In genomic region chr16:32807408-32808185, GRCm38 (mm10) we compare ENCODE assay signal across 17 mouse cellular contexts. TPM values are rescaled to one million over a fixed set of nuclear protein-coding genes. Genes with fewer than 3 reads are reported as not detected.
DNase-seq lines count a peak whose midpoint lies in the region; ATAC-seq lines count a peak whose summit lies in the region.
"Had no signal": no experiment of that assay in that cellular context is flagged by ENCODE, and none has a peak within 500 bp of the region (broad histone marks: within the 10 kb centered on the region; RNA-seq: fewer than 3 reads in every experiment).

No protein-coding gene starts in this region.

- 54% methylated on average over 8 of the region's 8 CpGs for WGBS in intestine, embryonic 15.5 days
- 37% methylated on average over 8 of the region's 8 CpGs for WGBS in liver, embryonic 12.5 days (ENCODE audit: insufficient replicate concordance)
- 62% methylated on average over 8 of the region's 8 CpGs for WGBS in heart, embryonic 11.5 days (ENCODE audit: insufficient replicate concordance)
- WGBS in hindbrain, embryonic 10.5 days: 50% methylated on average over 8 of the region's 8 CpGs

- ATAC-seq in intestine, embryonic 15.5 days: peak; percentile 77
- 0 out of 2 replicates have a peak, but pooled peaks have one; percentile 42 for ATAC-seq in liver, embryonic 12.5 days
- ATAC-seq in heart, embryonic 11.5 days (replicated peaks; ENCODE audit: insufficient number of reproducible peaks, low FRiP score, low TSS enrichment): no peak
- ATAC-seq: forebrain, embryonic 16.5 days; midbrain, embryonic 15.5 days had no signal

- H3K4me3 ChIP-seq in intestine, embryonic 15.5 days (replicated peaks): no peak overlapping the region
- H3K4me3 ChIP-seq in liver, embryonic 12.5 days: no peak overlapping the region
- H3K4me3 ChIP-seq in heart, embryonic 11.5 days (ENCODE audit: low read depth, low read length): no peak overlapping the region
- H3K4me3 ChIP-seq in hindbrain, embryonic 10.5 days: no peak overlapping the region
- H3K4me3 ChIP-seq: hindbrain, embryonic 12.5 days; limb, embryonic 13.5 days; midbrain, embryonic 15.5 days; neural tube, embryonic 13.5 days had no signal

- 0 out of 2 replicates have a peak, but pooled peaks cover 17% of the 10 kb centered on the region for H3K4me1 ChIP-seq in intestine, embryonic 15.5 days (replicated peaks)
- H3K4me1 ChIP-seq in liver, embryonic 12.5 days: peaks cover 28% of the 10 kb centered on the region
- H3K4me1 ChIP-seq in heart, embryonic 11.5 days (ENCODE audit: control insufficient read depth, insufficient read depth, low read length): peaks cover 9% of the 10 kb centered on the region
- H3K4me1 ChIP-seq in hindbrain, embryonic 10.5 days (replicated peaks): peaks cover 23% of the 10 kb centered on the region
- H3K4me1 ChIP-seq: midbrain, embryonic 15.5 days had no signal

- peak; percentile 64 for DNase-seq in 416B (ENCODE audit: low read depth)
- DNase-seq in lung, postnatal 36 days: peak; percentile 89
- no peak for DNase-seq in T-cell, adult 2 months (ENCODE audit: low spot score)
- DNase-seq in hindbrain, embryonic 10.5 days (ENCODE audit: low spot score): no peak
- DNase-seq in heart, postnatal 25 days (ENCODE audit: low spot score): no peak
- DNase-seq: adrenal gland, postnatal 25 days; cerebellum, adult 11 months; layer of hippocampus, adult 9-11 months; right cerebral cortex, adult 18-20 months had no signal

- no peaks in the 10 kb centered on the region for H3K9me3 ChIP-seq in intestine, embryonic 15.5 days
- no peaks in the 10 kb centered on the region for H3K9me3 ChIP-seq in liver, embryonic 12.5 days (replicated peaks)
- H3K9me3 ChIP-seq in heart, embryonic 11.5 days (replicated peaks; ENCODE audit: control insufficient read depth, low read length): no peaks in the 10 kb centered on the region
- H3K9me3 ChIP-seq in hindbrain, embryonic 10.5 days: no peaks in the 10 kb centered on the region
- H3K9me3 ChIP-seq: hindbrain, embryonic 12.5 days; limb, embryonic 13.5 days; midbrain, embryonic 15.5 days; neural tube, embryonic 13.5 days had no signal

- no peaks in the 10 kb centered on the region for H3K27me3 ChIP-seq in intestine, embryonic 15.5 days (replicated peaks)
- H3K27me3 ChIP-seq in liver, embryonic 12.5 days (replicated peaks): no peaks in the 10 kb centered on the region; the same call in none of the 2 replicates
- no peaks in the 10 kb centered on the region for H3K27me3 ChIP-seq in heart, embryonic 11.5 days (ENCODE audit: control insufficient read depth, insufficient read depth, low read length)
- H3K27me3 ChIP-seq in hindbrain, embryonic 10.5 days (ENCODE audit: insufficient read depth, poor library complexity, severe bottlenecking): no peaks in the 10 kb centered on the region
- H3K27me3 ChIP-seq: midbrain, embryonic 15.5 days; neural tube, embryonic 13.5 days had no signal

- no peak overlapping the region for H3K4me2 ChIP-seq in intestine, embryonic 15.5 days (replicated peaks)
- no peak overlapping the region for H3K4me2 ChIP-seq in liver, embryonic 12.5 days
- H3K4me2 ChIP-seq in heart, embryonic 11.5 days: no peak overlapping the region
- H3K4me2 ChIP-seq: hindbrain, embryonic 12.5 days; limb, embryonic 13.5 days; midbrain, embryonic 15.5 days; neural tube, embryonic 13.5 days had no signal

- H3K36me3 ChIP-seq in intestine, embryonic 15.5 days: no peaks in the 10 kb centered on the region
- H3K36me3 ChIP-seq in liver, embryonic 12.5 days: no peaks in the 10 kb centered on the region
- no peaks in the 10 kb centered on the region for H3K36me3 ChIP-seq in heart, embryonic 11.5 days (ENCODE audit: control insufficient read depth, insufficient read depth, low read length)
- no peaks in the 10 kb centered on the region for H3K36me3 ChIP-seq in hindbrain, embryonic 10.5 days
- H3K36me3 ChIP-seq: hindbrain, embryonic 12.5 days; limb, embryonic 13.5 days; midbrain, embryonic 15.5 days; neural tube, embryonic 13.5 days had no signal

- H3K9ac ChIP-seq in intestine, embryonic 15.5 days: no peak overlapping the region
- H3K9ac ChIP-seq in liver, embryonic 12.5 days: no peak overlapping the region
- H3K9ac ChIP-seq in heart, embryonic 11.5 days (ENCODE audit: low read depth, low read length): no peak overlapping the region
- H3K9ac ChIP-seq: hindbrain, embryonic 12.5 days; limb, embryonic 13.5 days; midbrain, embryonic 15.5 days; neural tube, embryonic 13.5 days had no signal

- intact Hi-C loops in heart, postnatal 25 days (cut with DNase I): loop anchor here (5.0 kb wide), 1 partner anchor 100 kb away; no protein-coding TSS in a partner anchor

- H3K27ac ChIP-seq in intestine, embryonic 15.5 days: no peak overlapping the region
- H3K27ac ChIP-seq in liver, embryonic 12.5 days: no peak overlapping the region
- H3K27ac ChIP-seq in heart, embryonic 11.5 days (ENCODE audit: low read depth, low read length): no peak overlapping the region
- H3K27ac ChIP-seq in hindbrain, embryonic 10.5 days: no peak overlapping the region
- H3K27ac ChIP-seq: hindbrain, embryonic 12.5 days; limb, embryonic 13.5 days; midbrain, embryonic 15.5 days; neural tube, embryonic 13.5 days had no signal

RNA-seq across cellular contexts. Expression of gene Smbd1, which starts 2.7 kb away (rescaled TPM):
- polyA plus RNA-seq in intestine, embryonic 15.5 days (2015; fragmentation: Nextera tagmentation; extraction: Ambion mirVana): 0.61 and 1.0 TPM in 2 replicates
- not detected in 2 replicates for polyA plus RNA-seq in liver, embryonic 12.5 days (2016; fragmentation: Nextera tagmentation; extraction: Ambion mirVana)
- polyA plus RNA-seq in heart, embryonic 11.5 days (2014; fragmentation: Nextera tagmentation; extraction: Ambion mirVana): not detected in 2 replicates
- not detected in 2 replicates for polyA plus RNA-seq in hindbrain, embryonic 10.5 days (2016; fragmentation: Nextera tagmentation; extraction: Ambion mirVana)
- total RNA-seq in heart, postnatal 25 days (2021): not detected
- total RNA-seq: adrenal gland, postnatal 25 days had no signal
- polyA plus RNA-seq: forebrain, embryonic 16.5 days; hindbrain, embryonic 12.5 days; limb, embryonic 13.5 days; midbrain, embryonic 15.5 days; neural tube, embryonic 13.5 days had no signal

RNA-seq across cellular contexts. Expression of gene Muc20, which starts 10.4 kb away (rescaled TPM):
- 0.09 TPM in 1 of 2 replicates, not detected in the other for polyA plus RNA-seq in intestine, embryonic 15.5 days (2015; fragmentation: Nextera tagmentation; extraction: Ambion mirVana)
- not detected in 2 replicates for polyA plus RNA-seq in liver, embryonic 12.5 days (2016; fragmentation: Nextera tagmentation; extraction: Ambion mirVana)
- polyA plus RNA-seq in heart, embryonic 11.5 days (2014; fragmentation: Nextera tagmentation; extraction: Ambion mirVana): 0.21 TPM in 1 of 2 replicates, not detected in the other
- polyA plus RNA-seq in hindbrain, embryonic 10.5 days (2016; fragmentation: Nextera tagmentation; extraction: Ambion mirVana): 0.09 TPM in 1 of 2 replicates, not detected in the other
- under 1 TPM in 1 of 2 experiments, not detected in 1; 0.22 TPM for total RNA-seq in heart, postnatal 25 days (2021)
- polyA plus RNA-seq: forebrain, embryonic 16.5 days; limb, embryonic 13.5 days; midbrain, embryonic 15.5 days; neural tube, embryonic 13.5 days had no signal

Comparison
In these comparisons a context has a peak if more than half of its experiments do, and no peak if none do; other contexts are left out.
1. DNase-seq: peak in 416B (single experiment) and lung, postnatal 36 days (single experiment); none in T-cell, adult 2 months (single experiment), hindbrain, embryonic 10.5 days (single experiment) and heart, postnatal 25 days (single experiment).